Mouse (Mus musculus) left cerebral cortex, postnatal 14 days (tissue): Measurements from ENCODE around the gene Ggct. TPM values are rescaled to one million over a fixed set of nuclear protein-coding genes. Genes with fewer than 3 reads are reported as not detected.
A peak's percentile ranks its signal among the peaks of the same experiment; 100 is the strongest.
"Not testable (repeated sequence)": the region's sequence is repeated elsewhere in the genome, so short reads cannot be mapped to it uniquely, and the experiment has no call there.

Experiments
- DNase-seq, 2 experiments: peaks; one replicate each; pipeline ENCODE4 v3.0.0; 2021 to 2022; ENCODE audit warnings: low spot score in 2 of 2, mixed read lengths in 1 of 2
- intact Hi-C: fragments of 180-260 bp; cut with DNase I; formaldehyde crosslinking; loops from one replicate; pipeline ENCODE4 v1.15.1; 2025
- total RNA-seq, 2 experiments: library from RNA; stranded (reverse); gene quantifications; 2 replicates each; pipeline ENCODE4 v1.2.3; 2021

Ggct gene
- total RNA-seq, 2 experiments from 2014 or later: 29.9 to 32.5 TPM

DNA sequence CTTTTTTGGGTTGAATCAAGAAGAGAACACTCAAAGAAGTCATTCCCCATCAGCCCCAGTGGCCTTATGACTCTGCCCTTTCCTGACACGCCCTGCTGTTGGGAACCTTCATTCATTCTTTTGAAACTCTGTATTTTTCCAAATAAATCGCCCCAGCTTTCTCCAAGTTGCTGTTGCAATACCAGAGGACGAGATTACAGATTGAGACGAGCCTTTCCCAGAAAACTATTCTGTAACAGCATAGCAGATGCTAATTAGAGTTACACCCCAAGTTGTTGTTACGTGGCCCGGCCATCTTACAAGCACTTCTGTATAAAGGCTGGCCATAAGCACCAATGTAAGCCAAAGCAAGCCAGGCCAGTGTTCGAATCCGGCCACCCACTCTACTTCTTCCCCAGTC, 35.1 kb downstream of the Ggct start:
- DNase-seq: no peak
- intact Hi-C loops: no loop called here

DNA sequence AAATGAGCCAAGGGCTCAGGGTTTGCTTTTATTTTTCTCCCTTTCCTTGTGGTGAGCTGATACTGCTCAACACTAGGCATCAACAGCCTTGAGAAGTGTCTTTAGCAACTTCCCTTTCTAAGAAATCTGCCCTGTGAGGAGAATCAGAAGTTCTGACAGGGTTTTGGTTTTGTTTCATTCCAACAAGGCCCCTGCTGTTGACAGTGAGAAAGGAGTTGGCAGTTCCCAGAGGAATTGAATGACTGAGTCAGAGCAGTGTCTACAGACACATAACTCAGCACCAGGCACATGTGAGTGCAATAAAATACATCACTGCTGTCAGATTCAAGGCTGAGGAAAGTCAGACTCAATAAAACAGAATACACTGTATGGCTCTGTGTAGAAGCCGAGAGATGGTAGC, 36.3 kb downstream of the Ggct start:
- intact Hi-C loops: no loop called here
- DNase-seq: peak in 1 of 2 experiments; percentile 9

DNA sequence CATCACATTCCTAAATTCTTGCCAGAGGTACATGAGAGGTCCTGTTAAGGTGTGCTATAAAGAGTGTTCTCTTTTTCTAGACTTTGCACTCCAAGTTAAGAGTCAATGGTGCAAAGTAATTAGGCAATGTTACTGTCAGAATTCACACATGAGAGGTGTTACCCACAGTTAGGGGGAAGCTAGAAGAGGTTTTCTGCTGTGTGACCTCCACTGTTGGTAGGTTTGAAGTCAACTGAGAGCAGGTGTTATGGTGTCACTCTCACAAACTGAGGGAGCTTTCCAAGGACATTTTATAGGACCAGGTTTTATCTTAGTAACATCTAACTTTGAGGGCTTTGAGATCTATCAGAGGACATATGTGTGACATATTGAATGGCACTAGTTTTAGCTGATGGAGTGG, 36.8 kb downstream of the Ggct start:
- intact Hi-C loops: no loop called here
- no peak for DNase-seq

DNA sequence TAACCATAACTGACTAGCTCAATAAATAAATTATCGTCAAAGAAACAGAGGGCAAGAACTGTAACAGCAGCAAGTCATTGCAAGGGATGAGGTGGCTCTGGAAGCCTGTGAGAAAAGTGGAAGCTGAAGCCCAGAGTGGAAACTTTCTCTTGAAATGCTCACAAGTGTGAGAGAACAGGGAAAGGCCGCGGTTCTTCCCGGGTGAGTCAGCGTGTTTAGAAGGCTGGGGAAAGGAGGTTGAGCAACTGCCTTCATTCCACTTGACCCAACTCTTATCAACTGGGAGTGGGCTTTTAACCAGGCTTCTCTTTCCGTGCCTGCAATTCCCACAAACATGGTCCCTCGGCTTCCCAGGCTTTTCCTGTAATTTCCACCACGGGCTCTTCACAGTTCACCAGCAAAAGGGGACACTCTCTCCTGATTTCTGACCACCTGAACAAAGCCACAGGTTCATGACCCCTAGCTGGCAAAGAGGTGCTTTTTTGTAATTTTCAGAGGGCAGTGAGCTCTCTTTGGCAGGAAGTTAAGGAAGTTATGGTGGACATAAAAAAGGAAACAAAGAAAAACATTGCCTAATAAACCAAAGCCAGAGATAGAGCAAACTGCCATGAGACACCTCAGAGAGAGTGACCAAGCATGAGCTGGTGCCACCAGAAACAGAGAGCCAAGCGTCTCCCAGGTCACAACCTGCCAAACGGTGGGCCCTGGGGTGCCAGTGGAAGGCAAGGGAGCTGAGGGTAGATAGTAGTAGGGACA, 37.9 kb downstream of the Ggct start:
- no peak for DNase-seq
- intact Hi-C loops: no loop called here

GRCm38 (mm10) chr6:54953399-54953798, 39.4 kb downstream of the Ggct start:
- intact Hi-C loops, DNase-seq: not testable (repeated sequence)

DNA sequence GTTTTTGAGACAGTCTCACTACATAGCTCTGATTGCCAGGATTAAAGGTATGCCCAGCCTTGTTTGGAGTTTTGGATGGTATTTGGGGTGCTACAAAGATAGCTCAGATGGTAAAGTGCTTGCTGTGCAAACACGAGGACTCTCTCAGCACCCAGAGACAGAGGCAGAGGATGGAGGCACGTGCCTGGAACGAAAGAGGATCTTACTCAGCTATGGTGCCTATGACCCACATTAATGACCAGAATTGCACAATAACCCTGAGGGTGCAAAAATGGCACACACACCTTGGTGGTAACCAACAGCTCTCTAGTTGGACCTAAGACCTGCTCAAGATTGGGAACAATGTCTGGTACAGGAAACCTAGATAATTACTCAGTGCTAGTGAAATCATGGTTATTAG, 40.2 kb downstream of the Ggct start:
- DNase-seq: no peak
- intact Hi-C loops: no loop called here

DNA sequence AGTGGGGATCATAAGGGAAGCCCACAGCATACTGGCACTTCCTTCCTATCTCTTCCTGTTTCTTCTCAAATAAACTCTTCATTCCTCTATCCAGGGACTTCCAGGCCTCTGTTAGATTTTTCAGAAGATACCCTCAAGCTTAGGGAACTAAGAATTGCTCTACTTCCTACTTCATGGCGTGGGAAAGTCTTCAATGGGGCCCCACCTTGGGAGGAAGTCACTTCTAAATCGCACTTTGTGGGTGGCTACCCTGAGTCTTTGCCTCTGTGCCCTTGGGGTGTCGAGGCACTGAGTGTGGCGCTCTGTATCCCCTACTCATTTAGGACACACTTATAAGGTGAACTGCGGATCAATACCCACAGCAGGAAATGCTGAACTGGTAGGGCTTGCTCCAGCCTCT, 44.1 kb downstream of the Ggct start:
- intact Hi-C loops: no loop called here
- no peak for DNase-seq

DNA sequence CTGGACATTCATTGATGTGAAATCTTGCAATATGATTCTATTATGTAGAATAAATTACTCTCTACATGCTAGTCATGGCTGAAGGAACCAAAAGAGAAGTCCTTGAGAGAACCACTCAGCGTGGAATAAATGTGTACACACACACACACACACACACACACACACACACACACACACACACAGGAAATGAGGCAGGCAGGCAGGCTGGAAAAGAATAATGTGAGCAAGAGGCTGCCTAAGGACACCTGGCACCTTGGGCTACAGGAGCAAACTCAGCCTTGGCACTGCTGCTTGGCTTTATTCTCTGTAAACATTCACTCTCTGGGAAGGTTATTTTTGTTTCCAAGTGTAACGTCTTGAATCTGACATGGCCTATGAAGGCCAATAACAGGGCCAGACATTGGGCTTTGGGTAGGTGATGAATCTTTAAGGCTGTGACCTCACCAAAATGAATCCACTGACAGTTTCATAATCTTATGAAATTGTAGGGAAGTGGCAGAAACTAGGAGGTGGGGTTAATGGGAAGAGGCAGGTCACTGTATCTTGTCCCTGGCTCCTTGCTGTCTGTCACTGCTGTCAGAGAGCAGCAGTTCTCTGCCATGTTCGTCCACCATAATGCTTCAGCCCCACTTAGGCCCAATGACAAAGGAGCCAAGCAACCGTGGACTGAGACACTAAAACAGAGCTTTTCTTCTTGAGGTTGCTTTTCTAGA, 46.4 kb downstream of the Ggct start:
- DNase-seq: no peak

GRCm38 (mm10) chr6:54944551-54944950, 48.2 kb downstream of the Ggct start:
- DNase-seq: no peak
- intact Hi-C loops: no loop called here

More for the DNA sequence above, 46.4 kb downstream of the Ggct start:
- intact Hi-C loops: no loop called here

DNA sequence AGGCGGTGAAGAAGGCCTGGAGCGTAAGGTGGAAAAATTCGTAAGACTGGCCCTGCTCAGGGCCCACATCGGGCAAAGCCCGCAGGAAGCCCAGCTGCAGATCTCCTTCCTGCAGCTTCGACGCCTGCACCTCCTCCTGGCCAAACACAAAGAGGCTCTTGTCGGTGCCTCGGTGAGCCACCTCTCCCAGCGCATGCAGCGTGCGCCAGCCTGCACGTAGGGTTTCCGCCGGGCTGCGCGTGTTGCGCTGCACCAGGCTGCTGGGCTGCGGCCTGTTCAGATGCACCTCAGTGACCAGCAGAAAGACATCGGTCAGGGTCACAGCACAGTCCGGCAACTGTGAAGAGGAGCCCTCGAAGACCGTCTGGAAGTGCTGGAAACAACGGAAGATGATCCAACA, 49.0 kb downstream of the Ggct start:
- intact Hi-C loops: no loop called here
- no peak for DNase-seq

DNA sequence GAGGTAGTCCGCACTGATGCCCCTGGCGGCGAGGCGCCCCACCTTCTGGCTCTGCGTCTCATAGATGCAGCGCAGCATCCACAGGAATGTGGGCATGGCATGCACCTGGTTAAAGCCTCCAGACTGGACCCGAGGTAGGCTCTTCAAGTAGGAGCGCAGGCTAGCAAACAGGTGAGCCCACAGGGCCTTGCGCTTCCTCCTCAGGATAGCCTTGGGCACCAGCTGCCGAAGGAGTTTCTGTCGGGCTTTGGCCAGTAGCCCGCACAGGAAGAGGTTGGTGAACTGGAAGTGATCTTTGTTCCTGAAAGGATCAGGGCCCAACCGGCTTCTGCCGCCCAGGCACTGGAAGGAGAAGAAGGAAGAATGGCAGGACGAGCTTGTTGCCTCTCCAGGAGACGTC, 49.5 kb downstream of the Ggct start:
- intact Hi-C loops: no loop called here
- no peak for DNase-seq

DNA sequence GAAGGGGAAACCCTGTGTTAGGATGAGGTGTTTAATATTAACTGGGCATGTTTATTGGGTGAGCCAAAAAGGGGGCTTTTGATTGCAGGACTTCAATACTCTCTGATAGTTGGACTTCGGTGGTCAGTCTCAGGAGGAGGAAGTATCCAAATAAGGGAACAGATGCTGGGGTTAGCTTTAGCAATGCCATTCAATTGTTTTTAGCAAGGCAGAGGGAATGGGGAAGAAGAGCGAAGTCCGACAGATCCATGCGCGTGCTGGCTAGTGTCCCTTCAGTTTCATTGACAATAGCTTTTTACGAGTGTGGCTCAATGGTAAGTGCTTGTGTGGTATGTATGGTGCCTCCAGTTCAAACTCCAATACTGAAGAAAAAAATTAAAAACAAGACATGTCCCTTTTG, 51.6 kb downstream of the Ggct start:
- intact Hi-C loops: no loop called here
- no peak for DNase-seq

DNA sequence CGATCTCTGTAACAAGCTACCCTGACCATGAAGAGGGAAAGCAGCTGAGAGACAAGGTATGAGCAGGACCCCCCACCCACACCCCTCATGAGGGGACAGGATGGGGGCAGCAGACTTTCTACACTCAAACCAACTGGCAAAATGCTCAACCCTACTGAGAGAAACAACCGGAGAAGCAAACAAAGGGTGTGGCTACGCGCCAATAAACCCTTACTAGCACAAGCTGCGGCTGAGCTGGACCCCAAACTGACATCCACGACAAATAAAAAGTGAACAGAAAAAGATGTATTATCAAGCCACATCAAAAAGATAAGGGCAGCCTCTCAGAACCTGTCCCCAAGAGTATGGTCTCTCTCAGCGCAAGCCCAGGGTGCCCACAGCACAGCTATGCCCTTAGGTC, 52.6 kb downstream of the Ggct start:
- intact Hi-C loops: no loop called here
- DNase-seq: no peak

GRCm38 (mm10) chr6:54939631-54940030, 53.1 kb downstream of the Ggct start:
- DNase-seq: no peak
- intact Hi-C loops: no loop called here

DNA sequence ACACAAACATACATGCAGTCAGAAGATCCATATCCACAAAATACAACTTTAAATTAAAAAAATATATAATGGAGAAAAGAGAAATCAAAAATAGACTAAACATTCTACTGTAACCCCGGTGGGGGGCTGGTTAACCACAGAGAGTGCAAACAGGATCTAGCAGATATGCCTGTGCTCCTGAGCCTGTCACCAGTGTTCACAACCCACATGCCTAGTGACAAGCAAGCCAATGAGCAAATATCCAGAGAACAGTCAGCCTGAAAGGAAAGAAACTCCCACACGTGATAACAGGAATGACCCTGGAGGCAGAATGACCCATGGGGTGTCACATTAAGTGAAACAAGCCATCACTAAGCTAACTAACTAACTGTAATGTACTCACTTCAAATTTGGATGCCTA, 56.3 kb downstream of the Ggct start:
- DNase-seq: no peak
- intact Hi-C loops: no loop called here

DNA sequence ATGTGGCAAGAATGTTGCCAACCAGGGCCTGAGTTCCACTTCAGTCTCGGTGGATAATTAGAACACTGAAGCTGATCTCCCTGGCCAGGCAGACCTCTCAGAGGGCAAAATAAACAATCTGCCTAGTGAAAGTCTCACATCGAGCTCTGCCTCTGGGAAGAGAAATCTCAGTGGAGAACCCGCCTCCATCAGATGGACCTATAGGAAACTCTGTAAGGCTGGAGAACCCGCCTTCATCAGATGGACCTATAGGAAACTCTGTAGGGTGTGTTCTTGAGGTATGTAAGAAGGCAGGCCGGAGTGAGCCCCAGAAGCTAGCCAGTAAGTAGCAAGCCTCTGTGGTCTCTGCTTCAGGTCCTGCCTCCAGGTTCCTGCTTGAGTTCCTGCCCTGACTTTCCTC, 57.8 kb downstream of the Ggct start:
- intact Hi-C loops: no loop called here
- no peak for DNase-seq

DNA sequence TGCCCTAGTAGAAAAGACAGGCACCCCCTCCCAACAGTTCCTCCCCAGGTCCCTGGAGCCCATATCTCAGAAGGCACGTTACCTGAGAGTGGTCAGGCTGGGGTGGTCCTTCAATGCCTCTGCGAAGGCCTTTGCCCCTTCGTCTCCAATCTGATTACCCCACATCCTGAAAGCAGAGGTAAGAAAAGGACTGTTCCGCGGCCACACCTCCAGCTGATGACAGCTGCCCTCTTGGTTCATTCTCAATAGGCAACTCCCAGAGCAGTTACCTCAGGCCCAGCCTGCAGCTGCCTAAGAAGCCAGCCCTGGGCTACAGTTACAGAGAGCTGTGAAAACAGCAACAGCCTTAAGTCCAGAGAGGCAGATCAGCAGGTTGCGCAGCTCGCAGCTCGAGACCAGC, 58.4 kb downstream of the Ggct start:
- no peak for DNase-seq
- intact Hi-C loops: no loop called here

- intact Hi-C loops: no loop called here
Observed at GRCm38 (mm10) chr6:54933866-54934265, 58.9 kb downstream of the Ggct start.

DNA sequence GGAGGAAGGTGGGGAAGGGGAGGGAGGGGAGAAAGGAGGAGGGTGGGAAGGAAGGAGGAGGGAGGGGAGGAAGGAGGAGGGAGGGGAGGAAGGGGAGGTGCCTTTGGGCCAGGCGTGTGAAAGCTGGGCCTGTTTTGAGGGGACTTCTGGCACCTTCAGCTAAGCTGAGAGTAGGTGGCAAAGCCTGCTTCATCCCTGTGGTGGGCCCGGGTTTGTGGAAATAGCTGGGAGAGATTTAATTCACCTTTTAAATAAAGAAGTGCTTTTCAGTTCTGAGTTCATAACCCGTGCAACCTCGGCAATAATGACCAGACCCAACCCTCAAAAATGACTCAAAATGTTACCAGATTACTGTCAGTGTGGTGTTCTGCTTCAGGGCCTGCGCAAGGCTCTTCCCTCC, 59.5 kb downstream of the Ggct start:
- no peak for DNase-seq
- intact Hi-C loops: no loop called here

More at GRCm38 (mm10) chr6:54933866-54934265, 58.9 kb downstream of the Ggct start:
- no peak for DNase-seq
